Mouse (Mus musculus) embryonic facial prominence, embryonic 12.5 days (tissue): ENCODE measurements around the gene Cdh22. TPM values are rescaled to one million over a fixed set of nuclear protein-coding genes. Genes with fewer than 3 reads are reported as not detected.
A peak's percentile ranks its signal among the peaks of the same experiment; 100 is the strongest.

Experiments used
- ATAC-seq: fragments of 200-750 bp; cut with Nextera tagmentation; 2 replicates; pipeline ENCODE4 v1.8.0; 2017; ENCODE audit not compliant: insufficient number of reproducible peaks, insufficient read depth, low FRiP score, low TSS enrichment
- H3K27ac ChIP-seq: fragments of 300-500 bp; sonication (generic); 2 replicates; pipeline ENCODE4 v1.5.1; 2016; ENCODE audit warnings: mild to moderate bottlenecking
- H3K27me3 ChIP-seq: fragments of 300-500 bp; sonication (generic); 2 replicates; pipeline ENCODE4 v1.6.1; 2016; ENCODE audit warnings: mild to moderate bottlenecking, moderate library complexity
- H3K36me3 ChIP-seq: fragments of 300-500 bp; sonication (generic); 2 replicates; pipeline ENCODE4 v1.6.1; 2016; ENCODE audit warnings: mild to moderate bottlenecking
- H3K4me1 ChIP-seq: fragments of 300-500 bp; sonication (generic); 2 replicates; pipeline ENCODE4 v1.6.1; 2016
- H3K4me2 ChIP-seq: fragments of 300-500 bp; sonication (generic); replicated peaks from 2 replicates; pipeline ENCODE4 v1.6.1; 2016; ENCODE audit warnings: mild to moderate bottlenecking, moderate library complexity
- H3K4me3 ChIP-seq: fragments of 300-500 bp; sonication (generic); 2 replicates; pipeline ENCODE4 v1.5.1; 2016; ENCODE audit warnings: mild to moderate bottlenecking
- H3K9ac ChIP-seq: fragments of 300-500 bp; sonication (generic); 2 replicates; pipeline ENCODE4 v1.6.1; 2016; ENCODE audit warnings: mild to moderate bottlenecking, moderate library complexity
- H3K9me3 ChIP-seq: fragments of 300-500 bp; sonication (generic); 2 replicates; pipeline ENCODE4 v1.6.1; 2016; ENCODE audit warnings: mild to moderate bottlenecking, moderate library complexity
- WGBS: fragments of 180-500 bp; shearing (Covaris S2); methylation state at CpG from one replicate; pipeline ENCODE4 v1.1.7; 2016; 5-methylcytosine and 5-hydroxymethylcytosine counted together
- polyA plus RNA-seq: library from polyadenylated mRNA; unstranded; fragments of >200 nt; fragmentation: Nextera tagmentation; extraction: Ambion mirVana; gene quantifications from 2 replicates; pipeline ENCODE4 v1.2.1, GENCODE M21; 2016

The Cdh22 gene
- polyA plus RNA-seq, 1 experiment from 2014 or later: 1.9 TPM

- ATAC-seq: 0 out of 2 replicates have a peak, but pooled peaks have one; percentile 25
- Histone ChIP-seq H3K27ac (peak overlapping the region; percentile 36; the same call in 1 of the 2 replicates), H3K4me1 (peaks cover 16% of the 10 kb centered on the region), H3K4me3 (peak overlapping the region; percentile 15), H3K9me3 (no peaks in the 10 kb centered on the region), H3K27me3 (peaks cover 32% of the 10 kb centered on the region), H3K4me2 (peak overlapping the region; percentile 44), H3K9ac (peak overlapping the region; percentile 24; the same call in 1 of the 2 replicates), H3K36me3 (no peaks in the 10 kb centered on the region)
- 4% methylated on average over 28 of the region's 28 CpGs for WGBS
Observed at GRCm38 (mm10) chr2:165201761-165202751, 32.6 kb downstream of the Cdh22 start.

GRCm38 (mm10) chr2:165197546-165197945 lies 37.1 kb downstream of the Cdh22 start:
- H3K36me3 ChIP-seq: no peaks in the 10 kb centered on the region
- no peak overlapping the region for H3K27ac ChIP-seq
- H3K27me3 ChIP-seq: peaks cover 55% of the 10 kb centered on the region
- no peak overlapping the region for H3K4me2 ChIP-seq
- peaks cover 30% of the 10 kb centered on the region for H3K4me1 ChIP-seq
- H3K9me3 ChIP-seq: no peaks in the 10 kb centered on the region
- no peak overlapping the region for H3K9ac ChIP-seq
- H3K4me3 ChIP-seq: no peak overlapping the region
- 46% methylated on average over 6 of the region's 6 CpGs for WGBS
- no peak for ATAC-seq

- H3K9me3 ChIP-seq: no peaks in the 10 kb centered on the region
- peaks cover 54% of the 10 kb centered on the region for H3K27me3 ChIP-seq
- H3K4me2 ChIP-seq: peak overlapping the region; percentile 45
- WGBS: 4% methylated on average over 31 of the region's 32 CpGs
- H3K9ac ChIP-seq: peak overlapping the region; percentile 16; the same call in 1 of the 2 replicates
- H3K36me3 ChIP-seq: no peaks in the 10 kb centered on the region
- H3K4me1 ChIP-seq: peaks cover 18% of the 10 kb centered on the region
- H3K4me3 ChIP-seq: no peak overlapping the region
- peak overlapping the region; percentile 46 for H3K27ac ChIP-seq
- peak; percentile 54; the same call in 1 of the 2 replicates for ATAC-seq
Observed at GRCm38 (mm10) chr2:165195411-165196182, 39.1 kb downstream of the Cdh22 start.

GRCm38 (mm10) chr2:165191483-165191882 lies 43.2 kb downstream of the Cdh22 start:
- no peak overlapping the region for H3K9ac ChIP-seq
- no peaks in the 10 kb centered on the region for H3K36me3 ChIP-seq
- WGBS: 77% methylated on average over 7 of the region's 7 CpGs
- no peak overlapping the region for H3K27ac ChIP-seq
- H3K27me3 ChIP-seq: peaks cover 33% of the 10 kb centered on the region
- H3K9me3 ChIP-seq: no peaks in the 10 kb centered on the region
- no peak overlapping the region for H3K4me2 ChIP-seq
- ATAC-seq: no peak
- no peak overlapping the region for H3K4me3 ChIP-seq
- peaks cover 16% of the 10 kb centered on the region for H3K4me1 ChIP-seq

GRCm38 (mm10) chr2:165189546-165189945 lies 45.1 kb downstream of the Cdh22 start:
- no peak overlapping the region for H3K4me3 ChIP-seq
- 63% methylated on average over 3 of the region's 3 CpGs for WGBS
- H3K9ac ChIP-seq: no peak overlapping the region
- H3K27ac ChIP-seq: no peak overlapping the region
- no peak for ATAC-seq
- H3K4me1 ChIP-seq: no peaks in the 10 kb centered on the region
- no peaks in the 10 kb centered on the region for H3K9me3 ChIP-seq
- H3K4me2 ChIP-seq: no peak overlapping the region
- no peaks in the 10 kb centered on the region for H3K36me3 ChIP-seq
- H3K27me3 ChIP-seq: peaks cover 17% of the 10 kb centered on the region

GRCm38 (mm10) chr2:165187648-165188380 lies 46.8 kb downstream of the Cdh22 start:
- no peak overlapping the region for H3K4me2 ChIP-seq
- H3K4me1 ChIP-seq: peaks cover 12% of the 10 kb centered on the region
- H3K9ac ChIP-seq: no peak overlapping the region
- H3K36me3 ChIP-seq: no peaks in the 10 kb centered on the region
- no peak overlapping the region for H3K27ac ChIP-seq
- H3K9me3 ChIP-seq: no peaks in the 10 kb centered on the region
- no peak overlapping the region for H3K4me3 ChIP-seq
- 70% methylated on average over 9 of the region's 9 CpGs for WGBS
- H3K27me3 ChIP-seq: peaks cover 13% of the 10 kb centered on the region
- no peak for ATAC-seq

GRCm38 (mm10) chr2:165184015-165184633 lies 50.5 kb downstream of the Cdh22 start:
- 29% methylated on average over 9 of the region's 9 CpGs for WGBS
- no peaks in the 10 kb centered on the region for H3K36me3 ChIP-seq
- no peak overlapping the region for H3K9ac ChIP-seq
- H3K27me3 ChIP-seq: peaks cover 49% of the 10 kb centered on the region
- no peak overlapping the region for H3K27ac ChIP-seq
- ATAC-seq: peak; percentile 67
- no peak overlapping the region for H3K4me3 ChIP-seq
- H3K4me1 ChIP-seq: peaks cover 16% of the 10 kb centered on the region
- no peak overlapping the region for H3K4me2 ChIP-seq
- no peaks in the 10 kb centered on the region for H3K9me3 ChIP-seq

- Histone ChIP-seq H3K4me1 (peaks cover 16% of the 10 kb centered on the region), H3K9me3 (no peaks in the 10 kb centered on the region), H3K9ac (no peak overlapping the region), H3K4me2 (no peak overlapping the region), H3K27ac (no peak overlapping the region), H3K27me3 (peaks cover 61% of the 10 kb centered on the region), H3K36me3 (no peaks in the 10 kb centered on the region), H3K4me3 (no peak overlapping the region)
- ATAC-seq: no peak
- WGBS: 58% methylated on average over 11 of the region's 11 CpGs
Observed at GRCm38 (mm10) chr2:165182085-165182976, 52.3 kb downstream of the Cdh22 start.

GRCm38 (mm10) chr2:165179231-165179630 lies 55.4 kb downstream of the Cdh22 start:
- H3K9ac ChIP-seq: no peak overlapping the region
- WGBS: 56% methylated on average over 10 of the region's 10 CpGs
- peaks cover 82% of the 10 kb centered on the region for H3K27me3 ChIP-seq
- no peak overlapping the region for H3K4me3 ChIP-seq
- H3K36me3 ChIP-seq: no peaks in the 10 kb centered on the region
- ATAC-seq: no peak
- no peak overlapping the region for H3K27ac ChIP-seq
- H3K4me1 ChIP-seq: peaks cover 14% of the 10 kb centered on the region
- H3K9me3 ChIP-seq: no peaks in the 10 kb centered on the region
- H3K4me2 ChIP-seq: no peak overlapping the region

GRCm38 (mm10) chr2:165176965-165177364 lies 57.7 kb downstream of the Cdh22 start:
- Histone ChIP-seq H3K27ac (no peak overlapping the region), H3K4me2 (no peak overlapping the region), H3K9ac (no peak overlapping the region), H3K27me3 (peaks cover 76% of the 10 kb centered on the region), H3K9me3 (no peaks in the 10 kb centered on the region), H3K4me1 (peaks cover 4% of the 10 kb centered on the region; the same call in 1 of the 2 replicates), H3K36me3 (no peaks in the 10 kb centered on the region), H3K4me3 (no peak overlapping the region)
- no peak for ATAC-seq
- 21% methylated on average over 9 of the region's 9 CpGs for WGBS
